Mouse (Mus musculus) MEL-GATA-1-ER (cell line): ENCODE results near the gene 4921517D22Rik.

Source experiments
- DNase-seq: peaks from one replicate; pipeline ENCODE4 v3.0.0-alpha.2; 2012; ENCODE audit warnings: low read depth; ENCODE audit errors: extremely low read depth

Gene 4921517D22Rik

DNA sequence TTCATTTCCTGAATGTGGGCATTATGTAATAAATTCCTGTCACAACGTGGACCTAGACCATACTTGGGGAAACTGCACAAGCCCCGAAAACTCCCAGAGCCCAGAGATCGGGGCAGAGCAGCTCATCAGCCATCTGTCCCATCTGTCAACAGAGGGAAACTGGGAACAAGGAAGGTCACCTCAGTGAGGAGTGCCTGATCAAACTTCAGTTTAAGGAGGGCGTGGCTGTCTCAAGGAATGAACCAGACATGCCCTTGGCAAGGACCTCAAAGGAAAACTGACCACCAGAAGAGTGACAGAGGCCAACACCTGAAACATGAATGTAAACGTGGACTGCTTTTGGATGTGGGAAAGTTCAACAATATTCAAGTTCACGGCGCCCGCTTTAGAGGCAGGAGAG lies 32.5 kb downstream of the 4921517D22Rik start:
- DNase-seq, result no peak

GRCm38 (mm10) chr13:59660371-59660770 lies 33.5 kb downstream of the 4921517D22Rik start:
- DNase-seq, result no peak

DNA sequence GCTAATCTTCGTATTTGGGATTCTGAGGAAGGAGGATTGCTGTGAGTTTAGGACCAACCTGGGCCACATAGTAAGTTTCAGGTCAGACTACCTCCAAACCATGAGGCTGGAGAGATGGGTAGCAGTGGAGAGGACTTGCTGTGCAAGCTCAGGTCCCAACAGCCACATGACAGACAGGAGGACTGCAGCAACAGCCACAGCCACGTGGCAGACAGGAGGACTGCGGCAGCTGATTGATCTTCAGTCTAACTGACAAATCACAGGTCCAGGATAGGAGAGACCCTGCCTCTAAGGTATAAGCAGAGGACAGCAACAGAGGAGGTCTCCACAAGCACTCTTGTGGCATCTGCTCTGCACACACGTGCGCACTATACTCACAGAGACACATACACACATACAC lies 36.1 kb downstream of the 4921517D22Rik start:
- DNase-seq, result no peak

GRCm38 (mm10) chr13:59656975-59657388 lies 36.9 kb downstream of the 4921517D22Rik start:
- DNase-seq, result no peak

DNA sequence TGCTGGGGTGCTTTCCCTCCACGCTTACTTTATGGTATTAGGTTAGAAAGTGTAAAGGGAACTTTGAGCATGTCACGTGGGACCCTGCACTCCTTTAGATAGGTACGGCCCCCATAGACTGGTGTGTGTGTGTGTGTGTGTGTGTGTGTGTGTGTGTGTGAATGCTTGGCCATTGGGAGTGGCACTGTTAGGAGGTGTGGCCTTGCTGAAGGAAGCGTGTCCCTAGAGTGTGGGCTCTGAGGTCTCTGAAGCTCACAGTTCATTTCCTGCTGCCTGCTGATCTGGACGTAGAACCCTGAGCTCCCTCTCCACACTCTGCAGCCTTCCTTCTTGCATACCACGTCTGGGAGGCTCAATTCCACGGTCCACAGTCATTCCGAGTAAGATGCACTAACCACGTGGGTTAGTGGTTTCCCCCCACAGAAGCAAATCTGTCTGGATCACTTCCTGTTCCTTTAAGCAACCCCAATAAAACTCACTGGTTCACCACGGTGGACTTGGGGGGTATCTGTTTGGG lies 37.5 kb downstream of the 4921517D22Rik start:
- no peak for DNase-seq

DNA sequence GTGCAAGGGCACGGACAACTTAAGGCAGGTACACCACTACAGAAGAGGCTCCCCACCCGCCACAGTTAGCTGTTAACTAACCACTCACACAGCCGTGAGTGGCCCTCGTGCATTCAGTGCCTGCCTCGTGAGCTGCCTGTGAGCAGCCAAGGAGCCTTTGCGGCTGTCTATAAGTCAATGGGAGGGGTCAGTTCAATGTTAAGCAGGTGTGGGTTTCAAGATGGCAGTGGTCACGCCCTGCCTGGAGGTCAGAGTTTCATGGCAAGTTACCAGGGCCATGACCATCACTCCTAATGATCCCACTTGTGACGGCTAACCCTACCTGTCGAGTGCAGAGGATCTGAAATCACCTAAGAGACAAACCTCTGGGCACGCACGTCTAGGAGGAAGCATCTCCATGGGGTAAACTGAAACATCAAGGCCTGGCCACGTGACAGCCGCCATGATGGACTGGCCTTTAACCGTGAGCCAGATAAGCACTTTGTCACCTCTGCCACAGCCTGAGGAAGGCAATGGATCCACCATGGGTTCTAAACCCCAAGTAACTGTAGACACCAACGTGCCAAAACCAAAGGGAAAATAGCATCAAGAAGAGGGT lies 38.1 kb downstream of the 4921517D22Rik start:
- no peak for DNase-seq

- DNase-seq, result no peak
These were observed 39.4 kb downstream of the 4921517D22Rik start for GRCm38 (mm10) chr13:59654465-59654864.

DNA sequence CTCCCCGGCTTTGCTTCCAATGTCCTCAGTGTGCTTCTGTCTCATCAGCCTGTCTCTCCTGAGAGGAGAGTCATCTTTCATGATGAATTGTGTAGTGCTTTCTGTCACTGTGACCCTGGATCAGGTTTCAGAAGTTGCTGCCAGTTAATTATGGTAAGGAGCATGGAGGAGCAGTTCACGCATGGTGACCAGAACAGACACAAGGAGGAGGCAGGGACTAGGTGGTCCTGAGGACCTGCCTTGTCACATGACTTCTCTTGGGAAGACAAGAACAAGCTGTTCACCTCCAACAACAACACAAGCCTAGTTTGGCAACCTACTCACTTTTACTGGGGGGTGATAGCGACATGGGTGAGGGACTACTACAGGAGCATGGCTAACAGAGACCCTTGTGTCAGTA lies 40.8 kb downstream of the 4921517D22Rik start:
- no peak for DNase-seq

DNA sequence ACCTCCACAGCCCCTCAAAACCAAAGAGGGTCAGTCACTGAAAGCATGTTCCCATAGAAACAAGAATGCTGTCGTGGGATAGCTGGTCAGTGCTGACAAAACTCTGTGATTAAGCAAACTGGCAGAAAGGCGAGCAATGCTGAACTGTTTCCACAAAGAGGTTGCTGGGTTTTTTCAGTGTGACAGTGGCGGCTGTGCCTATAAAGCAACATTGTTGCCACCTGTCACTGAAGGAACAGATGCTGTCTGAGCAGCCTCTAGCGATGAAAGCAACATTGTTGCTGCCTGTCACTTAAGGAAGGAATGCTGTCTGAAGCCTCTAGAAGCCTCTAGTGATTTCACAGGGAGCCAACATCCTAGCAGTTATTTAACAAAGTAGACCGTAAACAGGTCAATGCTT lies 41.3 kb downstream of the 4921517D22Rik start:
- no peak for DNase-seq

DNA sequence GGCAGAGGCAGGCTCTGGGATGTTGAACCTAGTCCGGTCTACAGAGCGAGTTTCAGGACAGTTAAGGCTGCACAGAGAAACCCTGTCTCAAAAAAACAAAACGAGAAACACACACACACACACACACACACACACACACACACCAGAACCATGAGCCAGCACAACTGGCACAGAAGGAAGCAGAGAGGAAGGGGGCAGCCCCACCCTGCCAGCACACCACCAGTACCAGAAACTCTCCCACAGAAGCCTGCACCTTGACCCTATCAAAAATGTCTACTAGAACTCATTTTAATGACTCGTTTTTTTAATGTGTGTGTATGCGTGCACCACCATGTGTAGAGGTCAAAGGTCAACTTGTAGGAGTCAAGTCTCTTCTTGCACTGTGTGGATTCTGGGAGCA lies 44.1 kb downstream of the 4921517D22Rik start:
- DNase-seq, result no peak

- no peak for DNase-seq
These were observed 45.3 kb downstream of the 4921517D22Rik start for GRCm38 (mm10) chr13:59648598-59648997.

DNA sequence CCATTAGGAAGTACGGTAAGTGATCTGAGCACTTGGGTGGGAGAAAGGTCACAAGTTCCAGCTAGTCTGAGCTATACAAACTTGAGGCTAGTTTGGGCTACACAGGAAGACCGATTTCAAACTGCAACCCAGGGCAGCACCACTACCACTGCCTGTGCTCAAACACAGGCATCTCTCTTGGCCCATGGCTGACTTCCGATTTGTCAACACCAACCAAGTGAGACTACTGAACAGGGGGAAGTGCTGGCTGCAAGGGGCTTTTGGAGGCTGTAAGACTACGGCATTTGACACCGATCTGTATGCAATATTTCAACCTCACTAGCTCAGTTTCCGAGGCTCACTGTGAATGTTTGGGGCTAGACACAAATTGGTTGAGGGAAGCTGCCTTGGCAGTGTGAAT lies 46.4 kb downstream of the 4921517D22Rik start:
- no peak for DNase-seq

GRCm38 (mm10) chr13:59646674-59647244 lies 47.1 kb downstream of the 4921517D22Rik start:
- DNase-seq, result no peak

DNA sequence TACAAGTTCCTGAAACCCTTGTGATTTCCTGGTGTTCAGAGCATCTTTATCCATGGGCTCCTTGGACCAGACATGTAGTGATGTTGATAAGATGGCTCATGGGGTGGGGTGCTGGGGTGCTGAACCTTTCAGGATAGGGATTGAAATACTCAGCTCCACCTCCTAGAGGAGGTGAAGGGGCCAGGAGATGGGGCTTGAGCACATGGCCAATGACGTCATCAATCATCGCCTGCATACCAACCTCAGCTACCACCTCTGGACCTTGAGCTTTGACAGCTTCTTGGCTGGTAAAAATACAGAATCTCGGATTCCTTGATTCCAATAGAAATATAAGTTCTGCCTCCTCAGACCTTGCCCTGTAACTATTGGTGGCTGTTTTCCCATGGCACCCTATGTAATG lies 48.4 kb downstream of the 4921517D22Rik start:
- no peak for DNase-seq

DNA sequence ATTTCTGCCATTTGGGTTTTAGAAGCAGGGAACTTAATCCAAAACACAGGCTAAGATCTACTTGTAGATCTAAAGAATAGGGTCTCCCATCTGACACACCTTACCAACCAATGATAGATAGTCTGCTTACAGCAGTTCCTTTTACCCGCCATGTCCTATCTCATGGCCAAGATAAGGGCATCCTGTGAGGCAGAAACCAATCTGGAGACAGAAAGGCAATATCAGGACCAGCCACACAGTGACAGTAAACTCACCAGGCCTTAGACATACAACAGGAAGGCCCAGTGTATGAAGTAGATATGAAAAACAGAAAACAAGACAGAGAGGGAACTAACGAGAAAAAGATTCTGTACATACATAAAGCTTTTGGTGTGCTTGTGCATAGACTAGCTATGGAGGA lies 51.1 kb downstream of the 4921517D22Rik start:
- DNase-seq, result no peak

DNA sequence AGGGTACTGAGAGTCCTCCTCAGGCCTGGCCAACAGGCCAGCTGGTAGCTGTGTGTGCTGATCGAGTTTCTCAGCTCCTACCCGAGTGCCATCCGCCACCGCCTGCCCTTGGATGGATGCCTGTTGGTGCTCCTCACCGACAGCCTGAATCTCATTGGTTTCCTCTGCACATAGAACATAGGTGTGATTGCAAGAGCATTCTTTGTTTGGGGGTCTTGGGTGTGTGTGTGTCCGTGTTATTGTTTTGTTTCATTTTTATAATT lies 53.8 kb downstream of the 4921517D22Rik start:
- DNase-seq, result no peak

- DNase-seq, result no peak
These were observed 54.3 kb downstream of the 4921517D22Rik start for GRCm38 (mm10) chr13:59639368-59640177.

GRCm38 (mm10) chr13:59637800-59638199 lies 56.1 kb downstream of the 4921517D22Rik start:
- no peak for DNase-seq
